Mouse (Mus musculus) cerebellum, postnatal 25 days (tissue): ENCODE results near the gene Crhr2.

Experiments
- DNase-seq, 2 experiments: peaks; one replicate each; pipeline ENCODE4 v3.0.0; 2021; ENCODE audit warnings: mixed read lengths in 2 of 2

Gene Crhr2

GRCm38 (mm10) chr6:55043206-55043605, 89.6 kb downstream of the Crhr2 start:
- DNase-seq, result no peak
